8 mouse cellular contexts compared by ENCODE assay signal in genomic region chr5:148904846-148905245, GRCm38 (mm10). TPM values are rescaled to one million over a fixed set of nuclear protein-coding genes. Genes with fewer than 3 reads are reported as not detected.
A peak's percentile ranks its signal among the peaks of the same experiment; 100 is the strongest.
DNase-seq lines count a peak whose midpoint lies in the region; ATAC-seq and TF ChIP-seq lines count a peak whose summit lies in the region.

No protein-coding gene starts in this region.

- H3K9me3 ChIP-seq in forebrain, postnatal 0 days (ENCODE audit: low read length), result no peaks in the 10 kb centered on the region
- H3K9me3 ChIP-seq in forebrain, embryonic 10.5 days, result no peaks in the 10 kb centered on the region

- H3K9ac ChIP-seq in forebrain, postnatal 0 days, result no peak overlapping the region

- H3K4me3 ChIP-seq in forebrain, postnatal 0 days (ENCODE audit: low read depth, low read length), result no peak overlapping the region
- no peak overlapping the region for H3K4me3 ChIP-seq in forebrain, embryonic 10.5 days

- peak; percentile 51 for TF ChIP-seq CTCF in forebrain, postnatal 0 days (IDR thresholded peaks at IDR 0.05; ENCODE audit: low read depth)

- H3K36me3 ChIP-seq in forebrain, postnatal 0 days (ENCODE audit: insufficient read depth), result peaks cover 19% of the 10 kb centered on the region
- peaks cover 61% of the 10 kb centered on the region for H3K36me3 ChIP-seq in forebrain, embryonic 10.5 days (replicated peaks)

- no peak overlapping the region for H3K27ac ChIP-seq in forebrain, postnatal 0 days (ENCODE audit: low read depth, low read length)
- no peak overlapping the region for H3K27ac ChIP-seq in forebrain, embryonic 10.5 days

- H3K4me1 ChIP-seq in forebrain, postnatal 0 days (ENCODE audit: insufficient read depth), result peaks cover 3% of the 10 kb centered on the region; the same call in 1 of the 2 replicates
- peaks cover 27% of the 10 kb centered on the region for H3K4me1 ChIP-seq in forebrain, embryonic 10.5 days

- no peak for DNase-seq in forebrain, postnatal 0 days
- DNase-seq in forebrain, embryonic 10.5 days (ENCODE audit: extremely low spot score, low spot score), result no peak
- peak; percentile 70 for DNase-seq in CD4-positive helper T cell, adult 2 months (ENCODE audit: low read depth, low spot score)
- peak; percentile 42 for DNase-seq in c-Kit-positive CD71-positive TER-119-negative erythroid progenitor cells, embryonic 14.5 days (ENCODE audit: low read depth)
- peak; percentile 59 to 78 for DNase-seq in kidney, adult 8-10 months
- DNase-seq in left cerebral cortex, postnatal 25 days (ENCODE audit: low spot score in 2 of 2), result no peak
- DNase-seq in frontal cortex, postnatal 10 days (ENCODE audit: low spot score in 2 of 2), result no peak

- ATAC-seq in forebrain, postnatal 0 days, result no peak
- ATAC-seq in megakaryocyte, adult 5-6 weeks (ENCODE audit: poor library complexity, severe bottlenecking), result peak; percentile 45; the same call in 1 of the 2 replicates

- H3K27me3 ChIP-seq in forebrain, postnatal 0 days (ENCODE audit: insufficient read depth, low read length), result no peaks in the 10 kb centered on the region
- H3K27me3 ChIP-seq in forebrain, embryonic 10.5 days (ENCODE audit: poor library complexity, severe bottlenecking), result no peaks in the 10 kb centered on the region

- WGBS in forebrain, postnatal 0 days, result 73% methylated on average over 6 of the region's 6 CpGs
- 83% methylated on average over 6 of the region's 6 CpGs for WGBS in forebrain, embryonic 10.5 days

- H3K4me2 ChIP-seq in forebrain, postnatal 0 days (ENCODE audit: low read depth), result no peak overlapping the region

- intact Hi-C loops in left cerebral cortex, postnatal 25 days (cut with DNase I), result no loop called here

RNA-seq across cellular contexts. Expression of gene Katnal1, which starts 24.3 kb away (rescaled TPM):
- total RNA-seq in forebrain, postnatal 0 days (2014; rRNA removed), result 45.0 and 47.9 TPM in 2 replicates
- polyA plus RNA-seq in forebrain, postnatal 0 days (2015; fragmentation: Nextera tagmentation; extraction: Ambion mirVana), result 18.0 and 24.0 TPM in 2 replicates
- 19.8 and 22.9 TPM in 2 replicates for polyA plus RNA-seq in forebrain, embryonic 10.5 days (2016; fragmentation: Nextera tagmentation; extraction: Ambion mirVana)
- 1.8 and 3.1 TPM in 2 replicates for total RNA-seq in megakaryocyte, adult 5-6 weeks (2015)
- total RNA-seq in megakaryocyte, adult 5-6 weeks (2017), result 2.4 and 2.5 TPM in 2 replicates
- 10 to 100 TPM; 67.0 to 73.5 TPM for total RNA-seq in left cerebral cortex, postnatal 25 days (2021)

Comparison
In these comparisons a context has a peak if more than half of its experiments do, and no peak if none do; other contexts are left out.
1. DNase-seq: peak in CD4-positive helper T cell, adult 2 months (single experiment), c-Kit-positive CD71-positive TER-119-negative erythroid progenitor cells, embryonic 14.5 days (single experiment) and kidney, adult 8-10 months (2 of 2); none in forebrain, postnatal 0 days (single experiment), forebrain, embryonic 10.5 days (single experiment), left cerebral cortex, postnatal 25 days (0 of 2) and frontal cortex, postnatal 10 days (0 of 2).
2. RNA of gene Katnal1, which starts 24.3 kb away (total RNA-seq): 67.0 to 73.5 TPM in left cerebral cortex, postnatal 25 days and 45.0 to 47.9 TPM in forebrain, postnatal 0 days; 1.8 to 3.1 TPM in megakaryocyte, adult 5-6 weeks; every median in the first group is over 10 times any median in the second.